8 mouse cellular contexts compared by ENCODE assay signal in genomic region chr5:151393821-151394662, GRCm38 (mm10). TPM values are rescaled to one million over a fixed set of nuclear protein-coding genes. Genes with fewer than 3 reads are reported as not detected.
DNase-seq lines count a peak whose midpoint lies in the region; ATAC-seq and TF ChIP-seq lines count a peak whose summit lies in the region.

No protein-coding gene starts in this region.

- peak; percentile 47; the same call in 1 of the 2 replicates for ATAC-seq in embryonic facial prominence, embryonic 12.5 days (ENCODE audit: insufficient number of reproducible peaks, insufficient read depth, low FRiP score, low TSS enrichment)
- ATAC-seq in neural tube, embryonic 12.5 days (ENCODE audit: low FRiP score, low read depth), result 0 out of 2 replicates have a peak, but pooled peaks have one; percentile 17
- no peak for ATAC-seq in erythroid progenitor cell, adult 5-6 weeks (replicated peaks; ENCODE audit: low FRiP score, poor library complexity, severe bottlenecking)
- ATAC-seq in inflammation-experienced regulatory T-cells, adult 6 months, result no peak

- no peaks in the 10 kb centered on the region for H3K36me3 ChIP-seq in embryonic facial prominence, embryonic 12.5 days
- H3K36me3 ChIP-seq in neural tube, embryonic 12.5 days, result no peaks in the 10 kb centered on the region

- WGBS in embryonic facial prominence, embryonic 12.5 days, result 45% methylated on average over 7 of the region's 7 CpGs
- 54% methylated on average over 7 of the region's 7 CpGs for WGBS in neural tube, embryonic 12.5 days

- DNase-seq in layer of hippocampus, adult 2 months (ENCODE audit: low spot score in 2 of 2), result no peak
- no peak for DNase-seq in layer of hippocampus, postnatal 10 days (ENCODE audit: low spot score in 2 of 2)
- peak; percentile 6 for DNase-seq in heart, postnatal 25 days (ENCODE audit: low spot score)
- DNase-seq in cerebellum, postnatal 36 days, result no peak

- no peak overlapping the region for H3K4me3 ChIP-seq in layer of hippocampus, adult 2 months
- H3K4me3 ChIP-seq in embryonic facial prominence, embryonic 12.5 days, result no peak overlapping the region
- no peak overlapping the region for H3K4me3 ChIP-seq in neural tube, embryonic 12.5 days

- H3K9me3 ChIP-seq in embryonic facial prominence, embryonic 12.5 days, result no peaks in the 10 kb centered on the region
- no peaks in the 10 kb centered on the region for H3K9me3 ChIP-seq in neural tube, embryonic 12.5 days

- no peak for TF ChIP-seq CTCF in layer of hippocampus, adult 2 months (conservative IDR thresholded peaks at IDR 0.05)

- no peak overlapping the region for H3K4me2 ChIP-seq in embryonic facial prominence, embryonic 12.5 days (replicated peaks)
- no peak overlapping the region for H3K4me2 ChIP-seq in neural tube, embryonic 12.5 days (replicated peaks)

- no peak overlapping the region for H3K9ac ChIP-seq in embryonic facial prominence, embryonic 12.5 days
- no peak overlapping the region for H3K9ac ChIP-seq in neural tube, embryonic 12.5 days

- intact Hi-C loops in heart, postnatal 25 days (cut with DNase I), result no loop called here

- H3K27ac ChIP-seq in layer of hippocampus, adult 2 months, result peak overlapping the region; percentile 25; the same call in 1 of the 2 replicates
- peak overlapping the region; percentile 56 for H3K27ac ChIP-seq in embryonic facial prominence, embryonic 12.5 days
- H3K27ac ChIP-seq in neural tube, embryonic 12.5 days, result no peak overlapping the region

- H3K4me1 ChIP-seq in embryonic facial prominence, embryonic 12.5 days, result no peaks in the 10 kb centered on the region
- no peaks in the 10 kb centered on the region for H3K4me1 ChIP-seq in neural tube, embryonic 12.5 days

- no peaks in the 10 kb centered on the region for H3K27me3 ChIP-seq in embryonic facial prominence, embryonic 12.5 days
- no peaks in the 10 kb centered on the region for H3K27me3 ChIP-seq in neural tube, embryonic 12.5 days (replicated peaks)

RNA-seq across cellular contexts. Expression of gene Gm42906, which starts 33.9 kb away (rescaled TPM):
- not detected for total RNA-seq in layer of hippocampus, adult 2 months (2021)
- not detected for total RNA-seq in layer of hippocampus, postnatal 10 days (2021)
- not detected in 2 replicates for polyA plus RNA-seq in embryonic facial prominence, embryonic 12.5 days (2016; fragmentation: Nextera tagmentation; extraction: Ambion mirVana)
- total RNA-seq in heart, postnatal 25 days (2021), result 1 to 10 TPM; 4.9 to 6.9 TPM
- not detected in 2 replicates for polyA plus RNA-seq in neural tube, embryonic 12.5 days (2016; fragmentation: Nextera tagmentation; extraction: Ambion mirVana)
- not detected in 2 replicates for total RNA-seq in erythroid progenitor cell, adult 5-6 weeks (2015; ENCODE audit: low replicate concordance)
- total RNA-seq in erythroid progenitor cell, adult 5-6 weeks (2017; ENCODE audit: low replicate concordance), result not detected in 2 replicates
- polyA plus RNA-seq in inflammation-experienced regulatory T-cells, adult 6 months (2017; shearing (Covaris generic)), result not detected

Comparison
In these comparisons a context has a peak if more than half of its experiments do, and no peak if none do; other contexts are left out.
1. ATAC-seq: peak in embryonic facial prominence, embryonic 12.5 days (single experiment) and neural tube, embryonic 12.5 days (single experiment); none in erythroid progenitor cell, adult 5-6 weeks (single experiment) and inflammation-experienced regulatory T-cells, adult 6 months (single experiment).
2. RNA of gene Gm42906, which starts 33.9 kb away (total RNA-seq): 4.9 to 6.9 TPM in heart, postnatal 25 days; not detected in layer of hippocampus, adult 2 months, not detected in layer of hippocampus, postnatal 10 days and not detected in erythroid progenitor cell, adult 5-6 weeks; every median in the first group is over 4 times any median in the second.